Mouse (Mus musculus) stomach, postnatal 0 days (tissue): Measurements from ENCODE around the gene Ppp1cb.

Experiments
- CTCF ChIP-seq: IDR thresholded peaks from 2 replicates; pipeline ENCODE4 v1.5.1; 2016; ENCODE audit warnings: antibody characterized with exemption, low read depth, mild to moderate bottlenecking, moderate library complexity
- EP300 ChIP-seq: optimal IDR thresholded peaks from 2 replicates; pipeline ENCODE3; 2016; ENCODE audit warnings: antibody characterized with exemption

GRCm38 (mm10) chr5:32410954-32411688, 47.5 kb upstream of the Ppp1cb start:
- TF ChIP-seq CTCF (no peak), EP300 (no peak)
